Mouse (Mus musculus): ENCODE measurements around the gene Ints14.

Gene Ints14

GRCm38 (mm10) chr9:65018588-65019121, 58.0 kb downstream of the Ints14 start:
- DNase-seq (ENCODE audit: low read depth in 1 of 2, low spot score in 2 of 2) = no peak

- DNase-seq (ENCODE audit: low read depth in 1 of 2, low spot score in 2 of 2) = no peak
Observed at GRCm38 (mm10) chr9:65019146-65019545, 58.4 kb downstream of the Ints14 start.

- DNase-seq (ENCODE audit: low read depth in 1 of 2, low spot score in 2 of 2) = no peak
Observed at GRCm38 (mm10) chr9:65020128-65020527, 59.4 kb downstream of the Ints14 start.

- DNase-seq (ENCODE audit: low read depth in 1 of 2, low spot score in 2 of 2) = peak in 1 of 2 experiments; percentile 14
Observed at GRCm38 (mm10) chr9:65020991-65021886, 60.5 kb downstream of the Ints14 start, which contains the start of gene Hacd3. Hacd3 (minus strand) TSS chr9:65021693.

- peak in 1 of 2 experiments; percentile 70 for DNase-seq (ENCODE audit: low read depth in 1 of 2, low spot score in 2 of 2)
Observed at GRCm38 (mm10) chr9:65021887-65022579, 61.3 kb downstream of the Ints14 start.

- DNase-seq (ENCODE audit: low read depth in 1 of 2, low spot score in 2 of 2) = no peak
Observed at GRCm38 (mm10) chr9:65022580-65023135, 62.0 kb downstream of the Ints14 start.

GRCm38 (mm10) chr9:65023447-65023846, 62.7 kb downstream of the Ints14 start:
- DNase-seq (ENCODE audit: low read depth in 1 of 2, low spot score in 2 of 2) = no peak

GRCm38 (mm10) chr9:65027241-65027640, 66.5 kb downstream of the Ints14 start:
- no peak for DNase-seq (ENCODE audit: low read depth in 1 of 2, low spot score in 2 of 2)

GRCm38 (mm10) chr9:65028313-65028712, 67.6 kb downstream of the Ints14 start:
- no peak for DNase-seq (ENCODE audit: low read depth in 1 of 2, low spot score in 2 of 2)

GRCm38 (mm10) chr9:65031355-65031754, 70.7 kb downstream of the Ints14 start:
- DNase-seq (ENCODE audit: low read depth in 1 of 2, low spot score in 2 of 2) = peak; percentile 20 to 40

- no peak for DNase-seq (ENCODE audit: low read depth in 1 of 2, low spot score in 2 of 2)
Observed at GRCm38 (mm10) chr9:65031894-65032268, 71.2 kb downstream of the Ints14 start.

- DNase-seq (ENCODE audit: low read depth in 1 of 2, low spot score in 2 of 2) = peak; percentile 88 to 90
Observed at GRCm38 (mm10) chr9:65032269-65033108, 71.8 kb downstream of the Ints14 start, which contains the start of gene Dpp8. Dpp8 (plus strand) TSS chr9:65032414.

GRCm38 (mm10) chr9:65036456-65036855, 75.8 kb downstream of the Ints14 start:
- DNase-seq (ENCODE audit: low read depth in 1 of 2, low spot score in 2 of 2) = no peak

All from monocyte, adult 2 months (primary cell).